Mouse (Mus musculus) forebrain, postnatal 0 days (tissue): ENCODE results near the gene Cyp4f14. TPM values are rescaled to one million over a fixed set of nuclear protein-coding genes. Genes with fewer than 3 reads are reported as not detected.

ENCODE experiments used
- ATAC-seq: fragments of 200-750 bp; cut with Nextera tagmentation; 2 replicates; pipeline ENCODE4 v1.8.0; 2017; ENCODE audit warnings: mild to moderate bottlenecking, moderate library complexity
- DNase-seq: peaks from one replicate; pipeline ENCODE4 v3.0.0-alpha.2; 2015
- H3K27ac ChIP-seq: fragments of 300-500 bp; sonication (generic); 2 replicates; pipeline ENCODE4 v1.5.1; 2014; ENCODE audit warnings: low read depth, mild to moderate bottlenecking, antibody characterized with exemption, low read length, moderate library complexity, mixed read lengths
- H3K27me3 ChIP-seq: fragments of 300-500 bp; sonication (generic); 2 replicates; pipeline ENCODE4 v1.6.1; 2014; ENCODE audit warnings: mild to moderate bottlenecking, low read length, mixed read lengths; ENCODE audit not compliant: insufficient read depth
- H3K36me3 ChIP-seq: fragments of 300-500 bp; sonication (generic); 2 replicates; pipeline ENCODE4 v1.6.1; 2014; ENCODE audit warnings: mild to moderate bottlenecking, moderate library complexity; ENCODE audit not compliant: insufficient read depth
- H3K4me1 ChIP-seq: fragments of 300-500 bp; sonication (generic); 2 replicates; pipeline ENCODE4 v1.6.1; 2014; ENCODE audit warnings: antibody characterized with exemption; ENCODE audit not compliant: insufficient read depth
- H3K4me2 ChIP-seq: fragments of 300-500 bp; sonication (generic); 2 replicates; pipeline ENCODE4 v1.6.1; 2014; ENCODE audit warnings: low read depth, mild to moderate bottlenecking, moderate library complexity
- H3K4me3 ChIP-seq: fragments of 300-500 bp; sonication (generic); 2 replicates; pipeline ENCODE4 v1.5.1; 2014; ENCODE audit warnings: low read depth, low read length, mixed read lengths
- H3K9ac ChIP-seq: fragments of 300-500 bp; sonication (generic); 2 replicates; pipeline ENCODE4 v1.6.1; 2014; ENCODE audit warnings: mild to moderate bottlenecking
- H3K9me3 ChIP-seq: fragments of 300-500 bp; sonication (generic); 2 replicates; pipeline ENCODE4 v1.6.1; 2016; ENCODE audit warnings: low read length
- CTCF ChIP-seq: sonication (generic); IDR thresholded peaks from 2 replicates; pipeline ENCODE4 v1.5.1; 2016; ENCODE audit warnings: antibody characterized with exemption, control low read depth, low read depth
- WGBS: fragments of 180-500 bp; shearing (Covaris S2); extraction: QIAGEN DNeasy Blood & Tissue Kit; methylation state at CpG from one replicate; pipeline ENCODE4 v1.1.7; 2014; 5-methylcytosine and 5-hydroxymethylcytosine counted together
- polyA plus RNA-seq: library from polyadenylated mRNA; unstranded; fragments of >200 nt; fragmentation: Nextera tagmentation; extraction: Ambion mirVana; gene quantifications from 2 replicates; pipeline ENCODE4 v1.2.1, GENCODE M21; 2015
- total RNA-seq: library from RNA; depleted of rRNA; stranded (reverse); fragments of >200 nt; gene quantifications from 2 replicates; pipeline ENCODE4 v1.2.3, GENCODE M21; 2014

Cyp4f14 gene
- total and polyA plus RNA-seq, 2 experiments from 2014 or later = 0.48 to 0.62 TPM

- no peaks in the 10 kb centered on the region for H3K27me3 ChIP-seq
- H3K36me3 ChIP-seq = no peaks in the 10 kb centered on the region
- peak overlapping the region; percentile 45 for H3K9ac ChIP-seq
- H3K4me3 ChIP-seq = peak overlapping the region; percentile 45
- WGBS = 59% methylated on average over 9 of the region's 9 CpGs
- no peak for TF ChIP-seq CTCF
- no peaks in the 10 kb centered on the region for H3K9me3 ChIP-seq
- H3K4me2 ChIP-seq = peak overlapping the region; percentile 60
- H3K27ac ChIP-seq = peak overlapping the region; percentile 62
- DNase-seq (no peak), ATAC-seq (no peak)
- no peaks in the 10 kb centered on the region for H3K4me1 ChIP-seq
Observed at GRCm38 (mm10) chr17:32946716-32947115, 29.6 kb upstream of the Cyp4f14 start.

- no peak for ATAC-seq
- no peaks in the 10 kb centered on the region for H3K27me3 ChIP-seq
Observed at GRCm38 (mm10) chr17:32944402-32945035, 27.4 kb upstream of the Cyp4f14 start.

GRCm38 (mm10) chr17:32943661-32944060 is 26.5 kb upstream of the Cyp4f14 start:
- WGBS = 84% methylated on average over 3 of the region's 3 CpGs
- Histone ChIP-seq H3K27ac (no peak overlapping the region), H3K4me2 (no peak overlapping the region), H3K9me3 (no peaks in the 10 kb centered on the region), H3K9ac (no peak overlapping the region), H3K27me3 (no peaks in the 10 kb centered on the region), H3K4me1 (no peaks in the 10 kb centered on the region), H3K36me3 (no peaks in the 10 kb centered on the region), H3K4me3 (no peak overlapping the region)
- DNase-seq (no peak), ATAC-seq (no peak)
- TF ChIP-seq CTCF = no peak

More at GRCm38 (mm10) chr17:32944402-32945035, 27.4 kb upstream of the Cyp4f14 start:
- Histone ChIP-seq H3K36me3 (no peaks in the 10 kb centered on the region), H3K9me3 (no peaks in the 10 kb centered on the region), H3K4me3 (no peak overlapping the region), H3K4me2 (no peak overlapping the region), H3K9ac (no peak overlapping the region), H3K27ac (no peak overlapping the region), H3K4me1 (no peaks in the 10 kb centered on the region)
- TF ChIP-seq CTCF = no peak
- 57% methylated on average over 3 of the region's 3 CpGs for WGBS
- no peak for DNase-seq

- TF ChIP-seq CTCF = no peak
- H3K36me3 ChIP-seq = no peaks in the 10 kb centered on the region
- no peak overlapping the region for H3K4me3 ChIP-seq
- no peak for ATAC-seq
- WGBS = 87% methylated on average over 4 of the region's 4 CpGs
- DNase-seq = no peak
- H3K27ac ChIP-seq = no peak overlapping the region
- no peaks in the 10 kb centered on the region for H3K27me3 ChIP-seq
- H3K9me3 ChIP-seq = no peaks in the 10 kb centered on the region
- H3K4me2 ChIP-seq = no peak overlapping the region
- no peak overlapping the region for H3K9ac ChIP-seq
- H3K4me1 ChIP-seq = no peaks in the 10 kb centered on the region
Observed at GRCm38 (mm10) chr17:32939831-32940230, 22.7 kb upstream of the Cyp4f14 start.

GRCm38 (mm10) chr17:32927803-32928202 is 10.7 kb upstream of the Cyp4f14 start:
- Histone ChIP-seq H3K36me3 (no peaks in the 10 kb centered on the region), H3K27ac (no peak overlapping the region), H3K4me1 (no peaks in the 10 kb centered on the region), H3K9me3 (no peaks in the 10 kb centered on the region), H3K4me3 (no peak overlapping the region), H3K9ac (no peak overlapping the region), H3K27me3 (no peaks in the 10 kb centered on the region), H3K4me2 (no peak overlapping the region)
- ATAC-seq (no peak), DNase-seq (no peak)
- WGBS = 81% methylated on average over 5 of the region's 5 CpGs
- TF ChIP-seq CTCF = no peak

GRCm38 (mm10) chr17:32924658-32925312 is 7.6 kb upstream of the Cyp4f14 start:
- Histone ChIP-seq H3K4me3 (peak overlapping the region; percentile 42), H3K9me3 (peaks cover 5% of the 10 kb centered on the region; the same call in 1 of the 2 replicates), H3K27me3 (no peaks in the 10 kb centered on the region), H3K27ac (0 out of 2 replicates have a peak overlapping the region, but pooled peaks have one; percentile 2), H3K9ac (peak overlapping the region; percentile 62), H3K4me2 (peak overlapping the region; percentile 75), H3K36me3 (no peaks in the 10 kb centered on the region), H3K4me1 (no peaks in the 10 kb centered on the region)
- WGBS = 17% methylated on average over 32 of the region's 32 CpGs
- no peak for TF ChIP-seq CTCF
- ATAC-seq (peak; percentile 99), DNase-seq (peak; percentile 87)

- DNase-seq = no peak
- Histone ChIP-seq H3K4me2 (no peak overlapping the region), H3K4me3 (no peak overlapping the region), H3K36me3 (no peaks in the 10 kb centered on the region), H3K9me3 (peaks cover 5% of the 10 kb centered on the region; the same call in 1 of the 2 replicates), H3K4me1 (no peaks in the 10 kb centered on the region), H3K27me3 (no peaks in the 10 kb centered on the region), H3K27ac (no peak overlapping the region), H3K9ac (no peak overlapping the region)
- no peak for ATAC-seq
- WGBS = 94% methylated on average over 1 of the region's 1 CpGs
- no peak for TF ChIP-seq CTCF
Observed at GRCm38 (mm10) chr17:32923681-32924080, 6.5 kb upstream of the Cyp4f14 start.
